Mouse (Mus musculus): ENCODE data around the gene Tlx1.

GRCm38 (mm10) chr19:45150490-45151181 is at the start of gene Tlx1:
- no peak for TF ChIP-seq POLR2A (IDR thresholded peaks at IDR 0.05; ENCODE audit: borderline replicate concordance, low read depth, low read length)
- no peak for TF ChIP-seq CTCF (IDR thresholded peaks at IDR 0.05; ENCODE audit: low read depth, low read length)
